Mouse (Mus musculus): ENCODE results near the gene Zfp629.

DNA sequence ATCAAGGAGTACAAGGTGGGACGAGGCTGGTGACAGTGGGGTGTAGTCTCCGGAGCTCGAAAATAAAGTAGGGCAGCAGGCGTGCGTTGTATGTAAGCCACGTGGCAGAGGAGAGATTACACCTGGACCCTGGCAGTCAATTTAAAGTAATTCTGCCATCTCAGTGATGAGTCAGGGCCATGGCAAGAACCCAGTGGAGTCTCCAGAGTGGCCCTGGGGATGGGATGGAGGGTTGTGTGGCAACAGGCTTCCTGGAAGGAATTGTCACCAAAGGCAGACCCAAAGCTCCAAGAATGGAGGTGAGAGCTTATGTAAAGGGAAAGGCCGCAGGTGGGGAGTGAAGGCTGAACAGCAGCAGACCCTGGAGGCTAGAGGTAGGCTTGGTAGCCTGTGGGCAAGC, 15.0 kb downstream of the Zfp629 start:
- TF ChIP-seq CTCF (conservative IDR thresholded peaks at IDR 0.05; ENCODE audit: low read length) (no peak), POU5F1 (IDR thresholded peaks at IDR 0.05; ENCODE audit: borderline replicate concordance, low read length) (no peak), NANOG (IDR thresholded peaks at IDR 0.05; ENCODE audit: borderline replicate concordance, low read length) (no peak)

Measured in E14TG2a.4 (cell line).